Mouse (Mus musculus) adrenal gland, postnatal 10 days (tissue): ENCODE measurements around the gene Macrod2. TPM values are rescaled to one million over a fixed set of nuclear protein-coding genes. Genes with fewer than 3 reads are reported as not detected.
A peak's percentile ranks its signal among the peaks of the same experiment; 100 is the strongest.

Source experiments
- DNase-seq: peaks from one replicate; pipeline ENCODE4 v3.0.0; 2021; ENCODE audit warnings: mixed read lengths
- total RNA-seq, 2 experiments: library from RNA; stranded (reverse); gene quantifications; 2 replicates each; pipeline ENCODE4 v1.2.3; 2021

Gene Macrod2
- total RNA-seq, 2 experiments from 2014 or later: 7.9 to 9.5 TPM

GRCm38 (mm10) chr2:142026721-142027120, 1631.6 kb downstream of the Macrod2 start:
- DNase-seq: no peak

GRCm38 (mm10) chr2:142030756-142031646, 1635.9 kb downstream of the Macrod2 start:
- DNase-seq: no peak

- DNase-seq: no peak
Observed at GRCm38 (mm10) chr2:142055576-142055975, 1660.5 kb downstream of the Macrod2 start.

DNA sequence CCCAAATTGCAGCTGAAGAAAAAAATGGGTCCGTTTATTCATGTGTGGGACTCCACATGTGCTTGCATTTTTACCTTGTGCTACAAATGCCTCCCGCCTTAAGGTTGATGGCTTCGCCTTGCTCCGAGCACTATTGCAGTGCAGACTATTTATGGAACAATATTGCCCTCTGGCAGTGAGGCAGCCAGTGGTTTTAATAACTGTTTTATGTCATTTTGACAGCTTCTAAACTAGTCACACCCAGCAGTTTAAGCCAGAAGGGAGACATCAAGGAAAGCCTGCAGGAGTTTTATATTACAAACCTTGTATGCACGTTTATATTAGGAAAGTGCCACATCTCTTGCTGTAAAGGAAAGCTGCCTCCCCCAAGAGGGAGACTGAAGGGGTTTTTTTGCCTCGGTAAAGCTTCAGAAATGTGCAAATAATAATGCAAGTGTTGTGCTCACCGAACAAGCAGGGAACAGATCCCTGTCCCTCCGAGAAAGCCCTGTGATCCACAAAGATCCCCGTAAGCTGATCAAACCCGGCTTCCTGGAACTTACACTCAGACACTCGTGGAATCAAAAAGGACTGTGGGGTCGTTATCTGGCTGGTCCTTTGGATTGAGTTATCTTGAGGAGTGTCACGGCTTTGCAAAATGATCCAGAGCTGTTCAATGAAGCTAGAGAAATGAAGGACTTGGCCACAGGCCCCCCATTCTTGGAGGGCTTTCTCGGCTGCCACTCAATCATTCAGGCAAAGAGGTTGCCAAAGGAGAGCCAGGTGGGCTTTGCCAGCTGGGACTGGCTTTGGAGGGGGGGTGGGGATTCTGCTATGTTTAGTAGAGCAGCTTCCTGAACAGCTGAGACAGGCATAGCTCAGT, 1663.0 kb downstream of the Macrod2 start:
- peak; percentile 5 for DNase-seq

GRCm38 (mm10) chr2:142058751-142059090, 1663.6 kb downstream of the Macrod2 start:
- DNase-seq: no peak

DNA sequence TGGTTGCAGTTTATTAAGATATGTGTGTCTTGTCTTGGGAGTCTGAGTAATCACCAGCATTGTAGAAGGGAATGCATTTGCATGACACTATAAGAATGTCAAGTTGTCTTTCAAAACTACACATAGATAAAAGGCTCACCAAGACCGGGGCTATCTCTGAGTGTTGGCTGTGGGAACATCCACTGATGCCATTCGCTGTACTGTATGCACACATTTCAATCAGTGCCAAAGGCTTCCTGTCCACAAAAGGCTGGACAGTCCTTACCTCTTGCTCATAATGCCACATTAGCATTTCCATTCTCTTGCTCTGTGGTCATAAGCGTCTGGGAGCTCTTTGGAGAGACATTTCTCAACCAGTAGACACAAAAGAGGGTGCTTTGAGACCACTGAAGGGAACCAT, 1713.8 kb downstream of the Macrod2 start:
- DNase-seq: no peak

DNA sequence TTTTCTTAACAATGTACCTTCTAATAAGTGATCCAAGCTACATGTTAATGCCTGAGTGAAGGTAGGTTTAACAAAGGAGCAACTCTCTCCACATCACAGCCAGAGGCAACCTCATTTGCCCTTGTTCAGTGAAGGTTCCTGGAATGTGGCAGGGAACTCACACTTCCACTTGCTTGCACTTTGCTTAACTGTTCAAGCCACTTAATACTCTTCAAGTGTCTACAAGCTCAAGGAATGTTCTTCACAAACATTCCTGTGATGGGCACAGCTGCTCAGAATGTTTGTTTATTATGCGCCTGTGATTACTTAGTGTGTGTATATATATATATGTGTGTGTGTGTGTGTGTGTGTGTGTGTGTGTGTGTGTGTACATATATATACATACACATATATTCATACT, 1721.5 kb downstream of the Macrod2 start:
- DNase-seq: no peak

GRCm38 (mm10) chr2:142128109-142128508, 1733.0 kb downstream of the Macrod2 start:
- no peak for DNase-seq

DNA sequence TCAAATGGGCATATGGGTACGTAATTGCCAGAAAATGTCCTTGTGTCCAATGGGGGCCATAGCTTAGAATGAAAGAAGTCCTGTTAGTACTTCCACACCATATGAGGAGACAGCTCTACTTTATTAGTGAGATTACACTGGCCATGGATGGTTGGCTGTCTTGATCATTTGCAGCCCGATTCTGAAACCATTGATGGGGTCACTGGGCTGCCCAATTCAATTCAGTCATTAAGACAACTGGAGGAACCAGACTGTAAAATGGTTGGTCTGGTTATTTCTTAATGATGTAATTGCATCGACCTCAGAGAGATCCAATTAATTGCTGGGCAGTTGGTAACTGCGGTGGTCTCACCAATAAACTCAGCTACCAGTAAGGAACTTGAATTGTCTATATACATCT, 1734.1 kb downstream of the Macrod2 start:
- no peak for DNase-seq

DNA sequence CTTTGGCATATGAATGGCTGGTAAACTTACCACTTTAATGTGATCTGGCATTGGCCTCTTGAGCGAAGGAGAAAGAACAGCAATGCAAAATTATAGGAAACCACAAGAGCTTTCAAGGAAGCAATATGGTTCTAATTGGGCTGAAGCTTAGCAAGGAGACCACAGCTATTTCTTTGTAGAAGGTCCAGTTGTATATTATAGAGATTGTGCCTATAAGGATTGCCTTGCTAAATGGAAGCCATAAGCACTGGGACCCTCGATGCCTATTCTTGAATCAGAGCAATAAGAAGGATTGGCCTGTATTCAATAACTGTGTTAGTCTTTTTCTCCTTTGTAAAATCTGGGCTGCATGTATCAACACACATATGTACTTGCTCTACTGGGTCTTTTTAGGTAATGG, 1754.2 kb downstream of the Macrod2 start:
- no peak for DNase-seq

DNA sequence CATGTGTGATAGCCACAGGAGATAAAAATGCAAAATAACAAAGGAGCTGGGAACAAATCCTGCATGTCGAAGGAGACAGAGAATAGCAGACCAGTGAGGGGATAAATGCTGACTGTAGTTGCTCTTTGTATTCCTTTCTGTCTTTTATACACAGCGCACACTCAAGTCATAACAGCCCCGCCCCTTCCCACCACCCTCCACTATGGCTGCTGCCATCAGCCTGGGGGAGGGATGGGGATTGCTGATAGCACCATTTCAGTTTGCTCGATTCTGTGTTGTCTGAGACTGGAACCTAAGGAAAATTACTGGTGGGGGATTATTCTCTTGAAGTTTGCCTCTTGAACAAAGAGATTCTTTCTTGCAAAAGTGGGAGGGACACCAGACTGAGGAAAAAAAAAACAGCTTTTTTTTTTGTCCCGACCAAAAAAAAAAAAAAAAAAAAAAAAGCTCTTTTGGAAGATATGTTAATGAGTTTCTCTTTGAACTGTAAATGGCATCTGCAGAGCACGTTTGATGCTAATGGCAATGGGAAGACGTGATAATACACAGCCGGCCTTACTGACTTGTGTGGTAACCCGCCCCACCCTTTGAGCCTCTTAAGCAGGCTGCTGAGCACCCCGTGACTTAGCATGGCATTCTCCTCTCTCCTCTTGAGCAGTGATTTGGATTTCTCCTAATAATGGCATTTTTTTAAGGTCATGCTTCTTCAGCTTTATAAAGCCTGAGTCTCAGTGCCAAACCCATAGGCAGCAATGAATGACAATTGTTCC, 1768.6 kb downstream of the Macrod2 start:
- DNase-seq: no peak

DNA sequence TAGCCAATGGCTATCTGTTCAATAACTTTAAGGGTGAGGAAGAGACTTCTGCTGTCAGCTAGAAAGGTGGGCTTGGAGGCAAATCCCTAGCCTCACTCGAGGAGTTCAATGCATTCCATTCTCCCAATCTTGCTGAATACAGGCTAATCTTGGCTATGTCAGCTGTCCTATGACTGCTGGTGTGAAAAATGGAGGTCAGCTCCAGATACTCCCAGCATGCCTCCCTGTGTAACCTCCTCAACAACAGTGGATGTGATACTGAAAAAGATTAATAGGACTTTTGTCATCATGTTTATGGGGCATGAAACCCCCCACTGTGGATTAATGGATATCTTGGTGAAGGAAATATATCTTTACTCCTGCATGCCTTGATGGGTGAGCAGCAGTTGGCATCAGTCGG, 1774.5 kb downstream of the Macrod2 start:
- DNase-seq: no peak

- no peak for DNase-seq
Observed at GRCm38 (mm10) chr2:142172706-142173105, 1777.6 kb downstream of the Macrod2 start.

- no peak for DNase-seq
Observed at GRCm38 (mm10) chr2:142174039-142174438, 1778.9 kb downstream of the Macrod2 start.

DNA sequence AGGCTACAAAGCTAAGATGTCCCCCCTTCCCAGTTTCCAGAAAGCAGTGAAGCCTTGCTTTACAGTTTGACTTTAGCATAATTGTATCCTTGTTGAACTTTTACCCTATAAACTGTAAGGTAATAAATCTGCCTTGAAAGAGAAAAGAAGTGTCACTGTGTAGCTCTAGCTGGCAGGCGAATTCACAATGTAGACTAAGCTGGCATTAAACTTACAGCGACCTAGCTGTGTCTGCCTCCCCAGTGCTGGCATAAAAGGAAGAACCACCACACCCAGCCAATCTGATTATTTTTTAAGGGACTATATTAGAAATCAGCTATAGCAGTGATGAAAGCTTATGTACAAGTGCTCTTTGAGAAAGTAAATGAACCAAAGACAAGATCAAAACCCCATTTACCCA, 1791.8 kb downstream of the Macrod2 start:
- DNase-seq: no peak

DNA sequence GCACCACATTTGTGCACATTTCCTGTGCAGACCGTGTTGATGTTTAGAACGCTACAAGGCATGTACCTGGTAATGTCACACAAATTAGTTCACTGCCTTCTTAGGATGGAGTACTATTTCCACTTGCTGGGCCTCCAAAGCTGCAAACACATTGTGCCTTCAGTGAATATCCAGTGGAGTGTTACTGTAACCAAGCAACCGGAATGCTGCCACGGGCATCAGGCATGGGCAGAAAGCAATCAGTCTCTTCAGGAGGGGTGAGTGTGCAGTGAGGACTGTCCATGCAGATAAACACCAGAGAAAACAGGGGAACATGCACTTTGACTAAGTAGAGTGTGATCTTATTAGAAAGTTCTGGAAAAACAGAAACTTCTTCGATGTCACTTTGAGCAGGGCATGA, 1792.3 kb downstream of the Macrod2 start:
- DNase-seq: no peak

DNA sequence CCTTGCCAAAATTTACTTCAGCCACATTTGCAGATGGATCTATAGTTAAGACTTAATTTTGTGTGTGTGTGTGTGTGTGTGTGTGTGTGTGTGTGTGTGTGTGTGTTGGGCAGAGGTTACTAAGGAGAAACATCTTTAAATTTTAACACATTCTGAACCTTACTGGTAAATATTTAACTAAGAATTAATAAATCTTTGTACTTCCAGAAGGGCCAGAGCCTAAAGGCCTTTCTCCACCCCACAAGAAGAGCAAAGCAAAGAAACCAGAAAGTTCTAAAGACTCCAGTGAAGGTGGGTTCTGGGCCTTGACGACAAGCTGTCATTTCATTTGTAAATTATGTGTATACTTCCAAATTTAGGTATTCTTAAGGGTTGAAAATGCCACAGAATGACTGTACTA, 1822.3 kb downstream of the Macrod2 start:
- DNase-seq: no peak

GRCm38 (mm10) chr2:142222137-142222921, 1827.2 kb downstream of the Macrod2 start:
- no peak for DNase-seq

GRCm38 (mm10) chr2:142222926-142223325, 1827.8 kb downstream of the Macrod2 start:
- no peak for DNase-seq

DNA sequence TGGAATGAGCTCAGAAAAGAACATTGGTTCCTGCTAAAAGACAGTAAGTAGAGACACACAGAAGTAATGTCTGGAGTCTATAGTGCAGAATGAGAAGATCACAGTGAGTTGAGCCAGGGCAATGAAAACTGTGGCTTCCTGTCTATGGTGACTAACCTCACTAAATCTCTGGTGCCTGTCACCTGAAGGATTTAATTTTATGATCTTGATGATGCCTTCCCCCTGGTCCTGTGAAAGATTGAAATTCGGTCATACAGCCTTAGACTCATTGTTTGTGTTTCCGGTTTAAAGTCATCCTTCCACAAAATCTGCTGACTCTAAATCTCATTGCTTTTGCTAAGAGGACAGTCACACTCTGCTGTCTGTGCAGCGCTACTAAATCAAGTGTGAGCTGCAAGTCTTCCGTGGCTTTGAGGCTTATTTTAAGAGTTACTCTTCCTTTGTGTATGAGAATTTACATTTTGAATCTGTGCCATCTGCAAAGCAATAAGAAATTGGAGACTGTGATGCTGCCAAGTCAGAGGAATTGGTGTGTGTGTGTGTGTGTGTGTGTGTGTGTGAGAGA, 1836.0 kb downstream of the Macrod2 start:
- no peak for DNase-seq

GRCm38 (mm10) chr2:142232828-142233227, 1837.7 kb downstream of the Macrod2 start:
- DNase-seq: no peak
